Mouse (Mus musculus) hindbrain, embryonic 13.5 days (tissue): ENCODE measurements around the gene Cd5. TPM values are rescaled to one million over a fixed set of nuclear protein-coding genes. Genes with fewer than 3 reads are reported as not detected.

Experiments
- ATAC-seq: fragments of 200-750 bp; cut with Nextera tagmentation; 2 replicates; pipeline ENCODE4 v1.8.0; 2017; ENCODE audit warnings: moderate TSS enrichment; ENCODE audit not compliant: low FRiP score
- H3K27ac ChIP-seq: fragments of 300-500 bp; sonication (generic); 2 replicates; pipeline ENCODE4 v1.5.1; 2015; ENCODE audit warnings: inconsistent platforms, mild to moderate bottlenecking, moderate library complexity
- H3K27me3 ChIP-seq: fragments of 300-500 bp; sonication (generic); 2 replicates; pipeline ENCODE4 v1.6.1; 2015; ENCODE audit warnings: mild to moderate bottlenecking, inconsistent platforms
- H3K36me3 ChIP-seq: fragments of 300-500 bp; sonication (generic); 2 replicates; pipeline ENCODE4 v1.6.1; 2015; ENCODE audit warnings: mild to moderate bottlenecking, inconsistent platforms
- H3K4me1 ChIP-seq: fragments of 300-500 bp; sonication (generic); replicated peaks from 2 replicates; pipeline ENCODE4 v1.6.1; 2015; ENCODE audit warnings: inconsistent platforms
- H3K4me2 ChIP-seq: fragments of 300-500 bp; sonication (generic); 2 replicates; pipeline ENCODE4 v1.6.1; 2015; ENCODE audit warnings: inconsistent platforms, mild to moderate bottlenecking, moderate library complexity
- H3K4me3 ChIP-seq: fragments of 300-500 bp; sonication (generic); 2 replicates; pipeline ENCODE4 v1.5.1; 2015; ENCODE audit warnings: mild to moderate bottlenecking, inconsistent platforms
- H3K9ac ChIP-seq: fragments of 300-500 bp; sonication (generic); 2 replicates; pipeline ENCODE4 v1.6.1; 2015; ENCODE audit warnings: mild to moderate bottlenecking, inconsistent platforms
- H3K9me3 ChIP-seq: fragments of 300-500 bp; sonication (generic); 2 replicates; pipeline ENCODE4 v1.6.1; 2016; ENCODE audit warnings: inconsistent platforms
- WGBS: fragments of 180-500 bp; shearing (Covaris S2); methylation state at CpG from one replicate; pipeline ENCODE4 v1.1.7; 2015; 5-methylcytosine and 5-hydroxymethylcytosine counted together
- polyA plus RNA-seq: library from polyadenylated mRNA; unstranded; fragments of >200 nt; fragmentation: Nextera tagmentation; extraction: Ambion mirVana; gene quantifications from 2 replicates; pipeline ENCODE4 v1.2.1, GENCODE M21; 2015

Gene Cd5
- polyA plus RNA-seq, 1 experiment from 2014 or later, result 0.35 TPM

DNA sequence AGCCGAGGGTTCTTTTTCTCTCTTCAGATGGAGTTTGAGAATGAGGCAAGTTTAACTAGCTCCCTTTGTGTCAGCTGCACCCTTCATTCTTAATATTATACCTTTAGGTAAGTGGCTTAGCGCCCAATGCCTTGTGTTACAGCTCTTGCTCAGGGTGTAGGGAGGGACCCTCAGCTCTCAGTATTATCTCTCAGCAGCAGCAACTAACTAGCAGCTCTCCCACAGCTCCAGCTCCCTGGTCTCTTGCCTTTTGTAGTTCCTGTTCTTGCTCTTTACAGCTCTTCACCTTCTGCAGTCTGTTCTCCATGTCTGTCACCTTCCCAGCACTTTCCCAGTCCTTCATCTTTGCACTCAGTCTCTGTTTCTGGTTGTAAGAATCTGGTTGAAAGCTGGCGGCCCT, 47.1 kb downstream of the Cd5 start:
- Histone ChIP-seq H3K27me3 (no peaks in the 10 kb centered on the region), H3K4me2 (no peak overlapping the region), H3K4me1 (peaks cover 60% of the 10 kb centered on the region), H3K27ac (no peak overlapping the region), H3K9ac (no peak overlapping the region), H3K36me3 (no peaks in the 10 kb centered on the region), H3K9me3 (no peaks in the 10 kb centered on the region), H3K4me3 (no peak overlapping the region)
- no peak for ATAC-seq
- 77% methylated on average over 3 of the region's 3 CpGs for WGBS

DNA sequence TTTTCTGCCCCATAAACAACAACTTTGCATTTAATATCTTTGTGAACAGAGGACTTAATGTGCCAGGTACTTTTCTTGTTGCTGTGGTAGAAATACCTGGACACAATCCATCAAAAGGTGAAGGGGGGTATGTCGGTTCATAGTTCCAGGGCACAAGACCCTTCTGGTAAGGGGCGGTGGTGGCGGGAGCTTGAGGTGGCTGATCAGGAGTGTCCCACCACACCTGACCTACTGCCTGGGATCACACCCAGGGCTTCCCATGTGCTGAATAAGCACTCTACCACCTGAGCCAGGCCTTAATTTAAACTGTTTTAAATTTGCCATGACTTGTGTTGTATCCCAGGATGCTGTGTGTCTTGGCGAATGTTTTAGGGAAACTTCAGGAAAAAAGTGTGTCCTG, 47.7 kb downstream of the Cd5 start:
- ATAC-seq, result no peak
- Histone ChIP-seq H3K4me2 (peak overlapping the region; percentile 79), H3K4me3 (no peak overlapping the region), H3K9me3 (no peaks in the 10 kb centered on the region), H3K27ac (no peak overlapping the region), H3K9ac (peak overlapping the region; percentile 86; the same call in 1 of the 2 replicates), H3K4me1 (peaks cover 56% of the 10 kb centered on the region), H3K36me3 (no peaks in the 10 kb centered on the region), H3K27me3 (no peaks in the 10 kb centered on the region)
- WGBS, result 94% methylated on average over 4 of the region's 4 CpGs

DNA sequence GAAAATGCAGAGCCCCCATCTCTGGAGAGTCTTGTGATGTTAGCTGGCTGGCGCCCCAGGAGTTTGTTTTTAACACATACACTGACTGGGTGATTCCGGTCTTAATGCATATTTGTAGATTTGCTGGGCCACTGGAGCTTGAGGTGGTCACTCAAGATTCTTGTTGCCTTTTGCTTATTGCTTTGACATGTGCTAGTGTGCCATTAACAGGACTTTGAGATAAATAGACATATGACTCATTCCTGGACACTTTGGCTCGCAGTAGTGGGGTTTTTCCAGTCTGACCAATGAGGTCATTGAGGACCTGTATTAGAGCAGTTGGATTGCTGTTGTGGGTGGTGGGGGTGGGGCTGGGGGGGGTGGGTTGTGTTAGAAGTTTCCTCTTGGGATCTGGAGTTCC, 48.5 kb downstream of the Cd5 start:
- Histone ChIP-seq H3K36me3 (no peaks in the 10 kb centered on the region), H3K27ac (peak overlapping the region; percentile 97), H3K4me3 (peak overlapping the region; percentile 67), H3K9me3 (no peaks in the 10 kb centered on the region), H3K4me2 (peak overlapping the region; percentile 79), H3K27me3 (no peaks in the 10 kb centered on the region), H3K9ac (peak overlapping the region; percentile 86), H3K4me1 (peaks cover 48% of the 10 kb centered on the region)
- no peak for ATAC-seq
- WGBS, result 90% methylated on average over 3 of the region's 3 CpGs

DNA sequence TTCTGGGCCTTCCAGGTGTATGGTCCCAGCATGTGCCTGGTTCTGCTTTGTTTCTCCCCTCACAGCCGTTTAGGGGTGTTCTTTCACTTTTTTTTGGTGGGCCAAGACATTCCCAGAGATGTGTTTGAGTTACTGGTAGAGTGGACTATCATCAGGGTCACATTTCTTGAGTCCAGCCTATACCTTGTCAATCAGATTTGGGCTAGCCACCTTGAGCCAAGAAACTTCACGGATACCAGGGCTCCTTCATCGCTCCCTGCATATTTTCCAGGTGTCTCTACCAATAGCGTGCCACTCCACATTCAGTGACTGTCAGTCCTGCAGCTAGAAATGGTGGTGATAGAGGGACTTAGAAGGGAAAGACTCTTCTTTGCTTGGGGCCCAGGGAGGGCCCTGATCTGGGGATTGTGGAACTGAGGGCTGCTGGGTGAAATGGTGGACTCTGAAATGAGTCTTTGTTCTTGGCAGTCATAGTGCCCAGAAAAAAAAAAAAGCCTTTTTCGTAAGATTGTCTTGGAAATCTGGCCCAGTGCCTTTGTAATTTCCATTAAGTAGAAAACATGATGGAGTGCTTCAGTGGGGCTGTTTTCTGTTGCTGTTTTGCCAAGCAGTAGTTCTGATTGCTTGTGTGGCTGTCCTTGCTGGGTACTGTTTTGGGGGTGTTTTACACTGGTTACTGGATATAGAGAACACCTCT, 49.2 kb downstream of the Cd5 start:
- peak overlapping the region; percentile 79 for H3K4me2 ChIP-seq
- H3K4me3 ChIP-seq, result peak overlapping the region; percentile 67
- H3K9me3 ChIP-seq, result no peaks in the 10 kb centered on the region
- ATAC-seq, result no peak; the same call in 1 of the 2 replicates
- no peaks in the 10 kb centered on the region for H3K36me3 ChIP-seq
- 52% methylated on average over 5 of the region's 5 CpGs for WGBS
- peak overlapping the region; percentile 86 for H3K9ac ChIP-seq
- peak overlapping the region; percentile 97 for H3K27ac ChIP-seq
- H3K4me1 ChIP-seq, result peaks cover 43% of the 10 kb centered on the region
- no peaks in the 10 kb centered on the region for H3K27me3 ChIP-seq

DNA sequence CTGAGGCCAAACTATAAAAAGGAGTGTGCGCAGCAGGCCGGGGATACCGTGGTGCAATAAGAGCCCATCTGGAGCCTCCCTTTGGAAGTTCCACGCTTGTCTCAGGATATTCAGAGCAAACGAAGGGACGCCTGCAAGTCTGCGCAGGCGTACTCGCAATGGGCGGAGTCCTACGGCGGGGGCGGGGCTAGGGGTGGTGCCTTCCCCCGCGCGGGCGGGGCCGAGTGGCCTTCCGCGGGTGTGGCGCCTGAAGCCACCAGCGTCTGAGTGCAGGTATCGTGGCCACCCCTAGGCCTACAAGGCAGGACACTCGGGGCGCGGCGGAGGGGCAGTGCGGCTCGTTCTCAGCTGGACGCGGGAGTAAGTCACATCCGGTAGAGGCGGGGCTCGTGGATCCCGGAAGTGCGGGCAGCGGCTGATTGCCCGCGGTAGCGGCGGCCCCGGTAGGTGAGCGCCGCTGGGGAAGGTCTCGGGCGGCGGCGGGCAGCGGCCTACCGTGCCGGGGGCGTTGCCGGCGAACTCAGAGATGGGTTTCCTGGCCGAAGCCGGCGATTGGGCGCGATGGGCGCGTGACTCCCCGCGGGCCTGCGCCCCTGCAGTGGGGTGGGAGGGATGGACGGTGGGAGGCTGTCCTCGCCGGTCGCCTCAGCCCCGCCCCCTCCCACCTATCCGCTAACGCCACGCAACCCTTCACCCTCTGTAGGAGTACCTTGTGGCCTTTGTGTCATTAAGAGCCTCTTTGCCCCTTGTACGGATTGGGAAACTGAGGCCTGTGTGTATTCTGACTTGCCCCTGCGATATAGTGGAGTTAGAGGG, 50.1 kb downstream of the Cd5 start, which contains the start of gene Vps37c:
Gene Vps37c (plus strand): TSS at position 199 of the 816 bp plus-strand sequence.
- H3K9ac ChIP-seq, result peak within 1 kb of the TSS; percentile 86
- H3K27ac ChIP-seq, result peak within 1 kb of the TSS; percentile 97
- H3K4me1 ChIP-seq, result peaks cover 43% of the 10 kb centered on the region
- WGBS, result under 1% methylated on average over 74 of the region's 74 CpGs
- no peaks in the 10 kb centered on the region for H3K27me3 ChIP-seq
- H3K4me3 ChIP-seq, result peak within 1 kb of the TSS; percentile 67
- ATAC-seq, result peak; percentile 91
- no peaks in the 10 kb centered on the region for H3K9me3 ChIP-seq
- H3K4me2 ChIP-seq, result peak within 1 kb of the TSS; percentile 79
- no peaks in the 10 kb centered on the region for H3K36me3 ChIP-seq

DNA sequence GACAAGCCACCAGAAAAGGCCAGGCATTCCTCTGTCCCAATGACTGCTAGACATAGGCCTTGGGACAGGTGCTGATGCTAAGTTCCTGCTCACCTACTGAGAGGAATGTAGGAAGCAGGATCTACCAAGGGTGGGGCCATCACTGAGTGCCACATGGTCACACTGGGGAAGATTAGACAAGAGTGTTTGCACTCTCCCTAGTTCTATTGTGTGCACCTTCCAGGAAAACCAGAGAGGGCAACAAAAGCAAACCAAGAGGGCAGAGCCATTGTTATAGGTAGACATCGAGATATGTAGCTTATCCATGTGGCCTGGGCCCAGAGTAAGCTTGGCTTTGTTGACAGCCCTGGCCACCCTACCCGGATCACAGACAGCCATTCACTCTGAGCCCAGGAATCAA, 53.1 kb downstream of the Cd5 start:
- H3K4me3 ChIP-seq, result no peak overlapping the region
- no peaks in the 10 kb centered on the region for H3K9me3 ChIP-seq
- WGBS, result 74% methylated on average over 2 of the region's 2 CpGs
- no peaks in the 10 kb centered on the region for H3K27me3 ChIP-seq
- H3K36me3 ChIP-seq, result no peaks in the 10 kb centered on the region
- H3K4me1 ChIP-seq, result peaks cover 25% of the 10 kb centered on the region
- no peak overlapping the region for H3K9ac ChIP-seq
- no peak overlapping the region for H3K4me2 ChIP-seq
- ATAC-seq, result no peak
- H3K27ac ChIP-seq, result no peak overlapping the region

DNA sequence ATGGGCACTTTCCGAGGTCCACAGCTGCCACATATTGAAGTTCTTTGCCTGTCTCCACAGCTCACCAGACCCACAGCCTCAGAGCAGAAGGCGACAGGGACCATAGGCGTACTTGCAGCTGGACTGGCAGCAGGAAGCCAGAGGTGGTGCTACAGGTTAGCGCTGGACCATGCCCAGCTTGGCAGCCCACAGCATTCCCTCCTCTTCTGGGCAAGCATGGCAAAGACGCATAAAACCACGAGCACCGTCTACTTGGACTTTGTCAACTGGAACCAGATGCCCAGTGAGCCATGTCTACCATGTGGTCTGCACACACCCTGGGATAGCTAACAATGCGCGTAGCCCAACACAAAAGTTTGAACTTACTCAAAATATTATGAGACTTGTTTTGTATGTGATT, 53.7 kb downstream of the Cd5 start:
- H3K27ac ChIP-seq, result no peak overlapping the region
- no peaks in the 10 kb centered on the region for H3K27me3 ChIP-seq
- no peak for ATAC-seq
- H3K9ac ChIP-seq, result no peak overlapping the region
- no peaks in the 10 kb centered on the region for H3K36me3 ChIP-seq
- no peaks in the 10 kb centered on the region for H3K9me3 ChIP-seq
- H3K4me2 ChIP-seq, result no peak overlapping the region
- no peak overlapping the region for H3K4me3 ChIP-seq
- 92% methylated on average over 9 of the region's 9 CpGs for WGBS
- H3K4me1 ChIP-seq, result peaks cover 18% of the 10 kb centered on the region

DNA sequence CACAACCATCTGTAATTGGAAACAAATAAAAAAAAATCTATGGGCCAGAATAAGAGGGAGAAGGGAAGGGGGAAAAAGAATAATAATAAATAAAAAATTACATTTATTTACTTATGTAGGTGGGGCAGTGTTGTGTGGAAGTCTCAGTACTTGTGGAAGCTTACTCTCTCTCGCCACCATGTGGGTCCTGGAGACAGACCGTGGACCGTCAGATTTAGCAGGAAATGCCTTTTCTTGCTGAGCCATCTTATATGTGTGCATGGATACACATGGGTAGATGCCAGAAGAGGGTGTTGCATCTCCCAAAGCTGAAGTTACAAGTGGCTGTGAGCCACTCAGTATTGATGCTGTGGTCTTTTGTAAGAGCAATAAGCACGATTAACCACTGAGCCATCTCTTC, 57.2 kb downstream of the Cd5 start:
- Histone ChIP-seq H3K4me1 (no peaks in the 10 kb centered on the region; the same call in 1 of the 2 replicates), H3K4me3 (no peak overlapping the region), H3K4me2 (no peak overlapping the region), H3K9me3 (no peaks in the 10 kb centered on the region), H3K36me3 (no peaks in the 10 kb centered on the region), H3K9ac (no peak overlapping the region), H3K27ac (no peak overlapping the region), H3K27me3 (no peaks in the 10 kb centered on the region)
- 65% methylated on average over 4 of the region's 4 CpGs for WGBS
- ATAC-seq, result no peak

DNA sequence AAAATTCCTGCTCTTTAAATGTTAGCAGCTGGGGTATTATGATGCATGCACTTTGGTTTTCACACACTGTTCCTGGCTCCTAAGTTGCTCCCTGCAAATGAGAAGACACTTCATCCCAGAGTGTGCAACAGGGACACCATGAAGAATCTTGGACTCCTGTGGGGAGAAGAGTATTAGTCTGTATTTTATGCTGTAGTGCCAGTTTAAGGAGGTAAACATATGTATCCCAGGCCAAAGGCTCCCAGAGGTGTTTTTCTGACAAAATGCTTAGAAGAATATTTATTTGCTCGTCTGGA, 60.1 kb downstream of the Cd5 start:
- Histone ChIP-seq H3K27me3 (no peaks in the 10 kb centered on the region), H3K36me3 (no peaks in the 10 kb centered on the region), H3K27ac (no peak overlapping the region), H3K4me3 (no peak overlapping the region), H3K4me1 (no peaks in the 10 kb centered on the region; the same call in 1 of the 2 replicates), H3K9ac (no peak overlapping the region), H3K4me2 (no peak overlapping the region), H3K9me3 (no peaks in the 10 kb centered on the region)
- WGBS, result 85% methylated on average over 1 of the region's 1 CpGs
- no peak for ATAC-seq

DNA sequence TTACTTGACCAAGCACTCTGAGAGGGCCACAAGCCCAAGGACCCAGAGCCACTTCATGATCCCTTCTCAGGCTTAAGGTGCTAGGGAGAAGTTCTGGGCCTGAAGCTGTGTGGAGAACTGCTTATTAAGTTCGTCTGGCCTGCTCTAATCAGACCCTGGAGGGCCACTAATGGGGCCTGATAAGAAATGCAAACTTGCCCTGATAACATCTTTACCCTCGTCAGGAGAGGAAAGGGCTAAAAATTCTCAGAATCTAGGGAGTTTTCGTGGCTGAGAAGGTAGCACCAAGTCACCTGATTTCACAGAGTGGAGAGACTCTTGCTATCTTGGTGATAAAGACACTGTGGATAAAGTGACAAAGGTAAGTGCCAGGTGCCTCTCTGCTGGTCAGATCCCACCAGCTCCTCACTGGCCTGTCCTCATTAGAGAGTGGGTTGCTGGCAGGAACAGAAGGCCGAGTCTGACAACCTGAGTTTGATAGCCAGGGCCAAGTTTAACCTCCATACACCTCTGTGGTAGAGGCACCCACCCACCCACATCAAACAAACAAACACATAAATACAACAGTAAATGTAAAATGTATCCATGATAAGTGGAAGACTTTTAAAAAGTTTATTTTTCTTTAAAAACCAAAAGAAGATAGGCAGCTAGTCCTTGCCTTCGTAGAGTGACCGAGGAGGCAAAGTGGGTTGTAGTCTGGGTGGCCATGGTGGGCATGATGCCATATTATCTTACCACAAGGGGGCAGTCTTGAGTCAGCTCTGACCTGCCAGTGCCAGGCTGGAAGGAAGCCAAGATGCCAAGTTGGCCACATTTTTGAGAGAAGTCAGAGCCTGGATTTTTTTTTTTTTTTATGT, 60.7 kb downstream of the Cd5 start, which contains the start of gene Pga5:
Gene Pga5 (minus strand): TSS at position 157 of the 857 bp plus-strand sequence.
- Histone ChIP-seq H3K9me3 (no peaks in the 10 kb centered on the region), H3K36me3 (no peaks in the 10 kb centered on the region), H3K4me1 (no peaks in the 10 kb centered on the region; the same call in 1 of the 2 replicates), H3K9ac (no peak within 1 kb of the TSS), H3K27ac (no peak within 1 kb of the TSS), H3K4me2 (no peak within 1 kb of the TSS), H3K27me3 (no peaks in the 10 kb centered on the region), H3K4me3 (no peak within 1 kb of the TSS)
- ATAC-seq, result peak; percentile 58; the same call in 1 of the 2 replicates
- WGBS, result 58% methylated on average over 6 of the region's 6 CpGs

DNA sequence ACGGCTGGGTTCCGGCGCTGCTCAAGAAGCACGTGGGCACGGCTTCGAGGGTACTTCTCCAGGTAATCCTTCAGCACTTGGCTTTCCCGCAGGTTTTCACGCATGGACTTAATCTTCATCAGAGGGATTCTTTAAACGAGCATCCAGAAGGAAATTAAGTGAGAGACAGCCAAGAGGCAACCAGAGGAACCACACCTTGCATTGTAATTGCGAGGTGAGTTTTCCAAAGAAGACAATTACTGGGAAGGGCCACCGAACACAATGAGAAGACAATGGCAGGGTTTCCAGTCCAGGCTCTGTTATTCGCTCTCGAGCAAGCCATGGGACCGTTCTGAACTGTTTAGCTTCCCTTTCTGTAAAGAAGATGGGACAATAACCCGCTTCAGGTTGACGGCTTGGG, 62.1 kb downstream of the Cd5 start:
- Histone ChIP-seq H3K4me3 (no peak overlapping the region), H3K4me1 (no peaks in the 10 kb centered on the region; the same call in 1 of the 2 replicates), H3K36me3 (no peaks in the 10 kb centered on the region), H3K9ac (no peak overlapping the region), H3K27ac (no peak overlapping the region), H3K4me2 (no peak overlapping the region), H3K9me3 (no peaks in the 10 kb centered on the region), H3K27me3 (no peaks in the 10 kb centered on the region)
- 89% methylated on average over 16 of the region's 16 CpGs for WGBS
- ATAC-seq, result no peak

DNA sequence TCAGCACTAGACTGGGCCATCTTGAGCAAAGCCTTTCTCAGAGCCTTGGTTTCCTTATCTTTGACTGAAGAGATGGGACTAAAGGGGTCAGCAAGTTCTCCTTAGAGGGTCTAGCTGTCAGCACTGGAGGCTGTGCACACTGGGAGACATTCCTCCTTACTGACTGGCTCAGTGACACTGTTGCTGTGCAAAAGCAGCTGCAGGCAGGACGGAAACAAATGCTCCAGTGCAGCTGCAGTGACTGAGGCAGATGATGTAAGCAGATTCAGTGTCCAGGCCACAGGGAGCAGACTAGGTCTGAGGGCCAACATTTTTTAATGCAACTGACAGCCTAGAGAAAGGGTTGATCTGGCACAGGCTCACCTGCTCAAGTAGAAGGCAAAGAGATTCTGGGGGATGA, 65.5 kb downstream of the Cd5 start:
- Histone ChIP-seq H3K27ac (no peak overlapping the region), H3K4me3 (no peak overlapping the region), H3K36me3 (no peaks in the 10 kb centered on the region), H3K9me3 (no peaks in the 10 kb centered on the region), H3K9ac (no peak overlapping the region), H3K4me1 (no peaks in the 10 kb centered on the region), H3K4me2 (no peak overlapping the region), H3K27me3 (no peaks in the 10 kb centered on the region)
- WGBS, result 32% methylated on average over 1 of the region's 1 CpGs
- no peak for ATAC-seq
